Mouse (Mus musculus) testis, adult 10 weeks (tissue): Measurements from ENCODE around the gene Ubac2. TPM values are rescaled to one million over a fixed set of nuclear protein-coding genes. Genes with fewer than 3 reads are reported as not detected.

Experiments used
- polyA plus RNA-seq: library from polyadenylated mRNA; stranded (reverse); fragments of 350-450 nt; fragmentation: Illumina TruSeq; extraction: RNeasy Lipid Tissue Mini Kit (QIAGEN cat#74804); gene quantifications from one replicate; pipeline ENCODE4 v1.2.3, GENCODE M21; 2014; ENCODE audit warnings: low read depth, low replicate concordance

Gene Ubac2
- 28.3 TPM for polyA plus RNA-seq

GRCm38 (mm10) chr14:121878176-121878858 is at the start of gene Ubac2:
TSS of gene Ubac2 (plus strand) at chr14:121878620.

GRCm38 (mm10) chr14:121915621-121916020 is 37.2 kb downstream of the Ubac2 start, which contains the start of gene Gpr18:
TSS of gene Gpr18 (minus strand) at chr14:121915781.

GRCm38 (mm10) chr14:121964990-121965389 is 86.6 kb downstream of the Ubac2 start, which contains the start of gene Gpr183:
TSS of gene Gpr183 (minus strand) at chr14:121965195.

GRCm38 (mm10) chr14:122034451-122034850 is 156.0 kb downstream of the Ubac2 start, which contains the start of gene Timm8a2:
TSS of gene Timm8a2 (plus strand) at chr14:122034674.

Other genes with a start within 250 kb of the Ubac2 start
- gene Dock9, start 80.8 kb upstream of the Ubac2 start, polyA plus RNA-seq, result 4.3 TPM
- gene Gpr18, start 37.2 kb downstream of the Ubac2 start, polyA plus RNA-seq, result 0.14 TPM
- gene Gpr183, start 86.6 kb downstream of the Ubac2 start, polyA plus RNA-seq, result 0.14 TPM
- 4.5 TPM for gene Timm8a2, start 156.1 kb downstream of the Ubac2 start, polyA plus RNA-seq
- gene Tm9sf2, start 228.4 kb downstream of the Ubac2 start, polyA plus RNA-seq, result 336 TPM